Mouse (Mus musculus) testis, adult 2 months (tissue): ENCODE measurements at regions not wholly inside any gene's neighbourhood (a gene's known extent, or its start where the extent isn't known, plus 50 kb on each side); places are given as distances from the start of the nearest gene placed in this dataset.

ENCODE experiments used
- CTCF ChIP-seq: fragments of 200-500 bp; IDR thresholded peaks from 2 replicates; pipeline ENCODE4 v1.5.1; 2012; ENCODE audit warnings: low read depth, mild to moderate bottlenecking, inconsistent platforms, low read length, moderate library complexity; ENCODE audit not compliant: control insufficient read depth, insufficient read depth, insufficient replicate concordance
- POLR2A ChIP-seq: fragments of 200-500 bp; IDR thresholded peaks from 2 replicates; pipeline ENCODE4 v1.6.1; 2012; ENCODE audit warnings: low read depth, mild to moderate bottlenecking, inconsistent platforms, low read length, moderate library complexity; ENCODE audit not compliant: control insufficient read depth

DNA sequence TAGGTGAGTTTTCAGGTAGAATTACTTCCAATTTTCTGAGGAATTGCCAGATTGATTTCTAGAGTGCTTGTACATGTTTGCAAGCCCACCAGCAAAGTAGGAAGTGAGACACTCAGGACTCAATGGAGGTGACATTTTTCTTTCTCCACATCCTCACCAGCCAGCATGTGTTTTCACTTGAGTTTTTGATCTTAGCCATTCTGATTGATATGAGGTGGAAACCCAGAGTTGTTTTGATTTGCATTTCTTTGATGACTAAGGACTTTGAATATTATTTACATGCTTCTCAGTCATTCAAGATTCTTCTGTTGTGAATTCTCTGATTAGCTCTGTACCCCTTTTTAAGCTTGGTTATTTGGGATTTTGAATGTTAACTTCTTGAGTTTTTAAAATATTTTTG lies 2650.2 kb downstream of the Gm37988 start:
- TF ChIP-seq CTCF = no peak
- no peak for TF ChIP-seq POLR2A
